Mouse (Mus musculus): ENCODE results near the gene Olfr1415. TPM values are rescaled to one million over a fixed set of nuclear protein-coding genes. Genes with fewer than 3 reads are reported as not detected.
"Not testable (repeated sequence)": the region's sequence is repeated elsewhere in the genome, so short reads cannot be mapped to it uniquely, and the experiment has no call there.

Gene Olfr1415
- not detected in 2 replicates for polyA plus RNA-seq (2014; fragmentation: Nextera tagmentation; extraction: Ambion mirVana)

DNA sequence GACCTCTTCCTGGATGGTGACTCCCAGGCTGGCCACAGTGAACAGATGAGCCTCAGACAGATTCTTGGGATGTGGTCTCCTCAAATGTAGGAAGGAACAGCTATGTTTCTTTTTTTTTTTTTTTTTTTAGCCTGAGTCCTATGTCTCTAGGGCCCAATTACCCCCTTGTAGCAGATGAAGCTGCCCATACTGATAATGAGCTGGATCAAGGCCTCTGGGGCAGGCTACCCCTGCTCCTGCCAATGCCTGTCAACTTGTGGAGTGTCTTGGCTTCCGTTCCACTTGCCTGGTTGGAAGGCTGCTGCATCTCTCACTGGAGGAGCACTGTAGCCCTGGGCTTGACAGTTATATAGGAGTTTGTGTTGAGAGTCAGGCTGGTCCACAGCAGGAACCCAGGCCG lies at the start of gene Olfr1415:
TSS of gene Olfr1415 (minus strand) at position 101 of the 400 bp plus-strand sequence.
- no peaks in the 10 kb centered on the region for H3K36me3 ChIP-seq (ENCODE audit: control insufficient read depth, insufficient read depth, low read length)
- no peak for ATAC-seq (replicated peaks; ENCODE audit: low FRiP score)
- WGBS = 84% methylated on average over 2 of the region's 2 CpGs

DNA sequence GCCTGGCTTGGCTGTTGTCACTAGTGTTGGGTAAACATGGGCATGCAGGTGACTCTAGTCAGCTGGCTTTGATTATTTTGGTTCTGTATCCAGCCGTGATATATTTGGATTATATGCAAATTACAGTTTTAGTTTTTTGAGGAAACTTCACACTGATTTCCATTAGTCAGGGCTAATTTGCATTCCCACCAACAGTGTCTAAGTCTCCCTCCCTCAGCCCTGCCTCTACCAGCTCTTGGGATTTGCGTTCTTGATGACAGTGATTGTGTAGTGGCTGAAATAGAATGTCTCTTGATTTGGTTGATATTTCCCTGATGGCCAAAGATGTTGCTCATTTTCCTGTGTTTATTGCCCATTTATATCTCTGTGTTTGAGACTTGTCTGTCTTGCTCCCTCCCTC lies 43.2 kb upstream of the Olfr1415 start:
- Histone ChIP-seq H3K27ac (ENCODE audit: low read depth, low read length) (no peak overlapping the region), H3K9me3 (ENCODE audit: control insufficient read depth, low read length) (no peaks in the 10 kb centered on the region), H3K36me3 (ENCODE audit: control insufficient read depth, insufficient read depth, low read length) (no peaks in the 10 kb centered on the region), H3K4me2 (ENCODE audit: low read depth, low read length, severe bottlenecking) (no peak overlapping the region), H3K4me1 (replicated peaks; ENCODE audit: control insufficient read depth, insufficient read depth, low read length) (no peaks in the 10 kb centered on the region), H3K27me3 (ENCODE audit: control insufficient read depth, insufficient read depth, low read length) (no peaks in the 10 kb centered on the region), H3K4me3 (ENCODE audit: low read depth, low read length) (no peak overlapping the region), H3K9ac (ENCODE audit: low read length) (no peak overlapping the region)
- DNase-seq (ENCODE audit: low spot score) = no peak
- 53% methylated on average over 2 of the region's 2 CpGs for WGBS
- no peak for ATAC-seq (replicated peaks; ENCODE audit: low FRiP score)

More for the DNA sequence above, at the start of gene Olfr1415:
- Histone ChIP-seq H3K27ac (ENCODE audit: low read depth, low read length) (no peak within 1 kb of the TSS), H3K4me2 (ENCODE audit: low read depth, low read length, severe bottlenecking) (no peak within 1 kb of the TSS), H3K27me3 (ENCODE audit: control insufficient read depth, insufficient read depth, low read length) (no peaks in the 10 kb centered on the region), H3K9me3 (ENCODE audit: control insufficient read depth, low read length) (no peaks in the 10 kb centered on the region), H3K9ac (ENCODE audit: low read length) (no peak within 1 kb of the TSS), H3K4me3 (ENCODE audit: low read depth, low read length) (no peak within 1 kb of the TSS), H3K4me1 (replicated peaks; ENCODE audit: control insufficient read depth, insufficient read depth, low read length) (no peaks in the 10 kb centered on the region)
- peak; percentile 16 for DNase-seq (ENCODE audit: low spot score)

DNA sequence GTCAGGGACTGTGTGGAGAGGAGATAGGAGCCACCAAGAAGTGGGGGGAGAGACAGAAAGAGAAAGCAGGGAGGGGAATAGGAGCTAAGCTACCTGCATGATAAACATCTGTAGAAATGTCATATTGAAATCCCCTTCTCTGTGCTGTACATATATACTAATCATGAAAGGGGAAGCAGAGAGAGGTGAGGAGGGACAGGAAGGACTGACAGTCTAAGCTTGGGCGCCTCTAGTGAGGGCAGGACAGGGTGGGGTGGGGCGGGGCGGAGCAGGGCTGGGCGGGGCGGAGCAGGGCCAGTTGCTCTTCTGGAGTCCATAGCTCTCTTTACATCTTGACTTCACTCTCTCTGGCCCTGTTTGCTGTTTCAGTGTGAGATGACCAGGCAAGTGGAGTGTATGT lies 41.1 kb upstream of the Olfr1415 start:
- Histone ChIP-seq H3K36me3 (ENCODE audit: control insufficient read depth, insufficient read depth, low read length) (no peaks in the 10 kb centered on the region), H3K4me2 (ENCODE audit: low read depth, low read length, severe bottlenecking) (no peak overlapping the region), H3K9me3 (ENCODE audit: control insufficient read depth, low read length) (no peaks in the 10 kb centered on the region), H3K9ac (ENCODE audit: low read length) (no peak overlapping the region), H3K27me3 (ENCODE audit: control insufficient read depth, insufficient read depth, low read length) (no peaks in the 10 kb centered on the region), H3K27ac (ENCODE audit: low read depth, low read length) (no peak overlapping the region), H3K4me1 (replicated peaks; ENCODE audit: control insufficient read depth, insufficient read depth, low read length) (no peaks in the 10 kb centered on the region), H3K4me3 (ENCODE audit: low read depth, low read length) (no peak overlapping the region)
- DNase-seq (ENCODE audit: low spot score) = no peak
- WGBS = 47% methylated on average over 5 of the region's 5 CpGs
- ATAC-seq (replicated peaks; ENCODE audit: low FRiP score) = no peak

DNA sequence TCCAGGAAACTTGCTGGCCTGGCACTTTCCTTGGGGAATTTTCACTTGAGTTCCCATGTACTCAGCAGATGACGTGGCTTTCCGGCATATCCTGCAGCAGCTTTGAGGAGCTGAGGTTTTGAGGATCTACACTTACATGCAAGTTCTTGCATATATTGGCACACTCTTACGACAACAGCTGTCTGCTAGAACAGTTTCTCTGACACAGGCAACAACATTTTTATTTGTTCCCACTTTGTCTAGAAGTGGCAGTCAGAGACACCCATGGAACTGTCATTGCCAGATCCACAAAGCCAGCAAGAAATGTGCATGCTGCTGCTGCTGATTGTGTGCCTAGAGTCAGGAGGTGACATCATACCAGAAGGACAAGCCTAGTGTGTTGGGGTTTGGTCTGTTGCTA lies 27.9 kb upstream of the Olfr1415 start:
- no peak for ATAC-seq (replicated peaks; ENCODE audit: low FRiP score)
- Histone ChIP-seq H3K9me3 (ENCODE audit: control insufficient read depth, low read length) (no peaks in the 10 kb centered on the region), H3K9ac (ENCODE audit: low read length) (no peak overlapping the region), H3K4me1 (replicated peaks; ENCODE audit: control insufficient read depth, insufficient read depth, low read length) (no peaks in the 10 kb centered on the region), H3K4me2 (ENCODE audit: low read depth, low read length, severe bottlenecking) (no peak overlapping the region), H3K4me3 (ENCODE audit: low read depth, low read length) (no peak overlapping the region), H3K27ac (ENCODE audit: low read depth, low read length) (no peak overlapping the region), H3K36me3 (ENCODE audit: control insufficient read depth, insufficient read depth, low read length) (no peaks in the 10 kb centered on the region), H3K27me3 (ENCODE audit: control insufficient read depth, insufficient read depth, low read length) (no peaks in the 10 kb centered on the region)
- DNase-seq (ENCODE audit: low spot score) = no peak
- WGBS = 89% methylated on average over 3 of the region's 3 CpGs

DNA sequence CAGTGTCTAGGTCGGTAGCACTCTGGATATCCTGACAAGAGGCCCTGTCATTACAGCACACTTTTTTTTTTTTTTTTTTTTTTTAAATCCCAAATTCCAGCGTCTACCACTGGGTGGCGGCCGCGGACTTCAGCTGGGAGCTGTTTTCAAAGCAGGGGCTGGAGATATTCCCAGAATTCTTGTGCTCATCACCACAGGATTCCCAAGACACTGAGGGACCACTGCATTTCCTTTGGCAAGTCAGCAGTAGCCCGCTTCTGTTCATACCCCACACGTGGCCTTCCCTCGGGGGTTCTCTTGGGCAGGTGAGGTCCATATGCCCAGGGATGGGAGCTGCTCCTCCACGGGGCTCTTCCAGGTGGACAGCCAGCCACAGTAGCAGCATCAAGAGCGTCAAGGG lies 25.5 kb upstream of the Olfr1415 start:
- H3K4me3 ChIP-seq (ENCODE audit: low read depth, low read length) = no peak overlapping the region
- H3K27me3 ChIP-seq (ENCODE audit: control insufficient read depth, insufficient read depth, low read length) = no peaks in the 10 kb centered on the region
- no peak overlapping the region for H3K9ac ChIP-seq (ENCODE audit: low read length)
- no peak overlapping the region for H3K27ac ChIP-seq (ENCODE audit: low read depth, low read length)
- H3K9me3 ChIP-seq (ENCODE audit: control insufficient read depth, low read length) = no peaks in the 10 kb centered on the region
- no peak overlapping the region for H3K4me2 ChIP-seq (ENCODE audit: low read depth, low read length, severe bottlenecking)
- peak; percentile 74 for DNase-seq (ENCODE audit: low spot score)
- no peaks in the 10 kb centered on the region for H3K36me3 ChIP-seq (ENCODE audit: control insufficient read depth, insufficient read depth, low read length)
- WGBS = 20% methylated on average over 10 of the region's 10 CpGs
- H3K4me1 ChIP-seq (replicated peaks; ENCODE audit: control insufficient read depth, insufficient read depth, low read length) = no peaks in the 10 kb centered on the region
- ATAC-seq (replicated peaks; ENCODE audit: low FRiP score) = 0 out of 2 replicates have a peak, but pooled peaks have one; percentile 24

DNA sequence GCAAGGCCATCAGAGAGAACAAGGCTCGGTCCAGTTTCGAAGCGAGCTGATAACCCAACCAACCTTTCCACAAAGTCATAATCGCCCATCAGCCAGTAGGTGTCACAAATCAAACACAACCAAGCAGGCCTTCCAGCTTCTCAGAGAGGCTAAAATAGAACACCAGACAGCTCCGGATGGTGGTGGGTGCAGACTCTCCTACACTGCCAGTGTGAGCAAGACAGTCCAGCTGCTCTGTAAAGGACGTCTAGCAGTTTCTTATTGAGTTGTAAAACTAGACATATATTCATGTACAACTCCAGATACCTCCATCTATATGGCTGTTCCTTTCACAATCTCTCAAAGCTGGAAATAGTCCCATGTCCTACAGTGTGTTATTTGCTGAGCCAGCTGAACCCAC lies 23.1 kb upstream of the Olfr1415 start:
- H3K27ac ChIP-seq (ENCODE audit: low read depth, low read length) = no peak overlapping the region

DNA sequence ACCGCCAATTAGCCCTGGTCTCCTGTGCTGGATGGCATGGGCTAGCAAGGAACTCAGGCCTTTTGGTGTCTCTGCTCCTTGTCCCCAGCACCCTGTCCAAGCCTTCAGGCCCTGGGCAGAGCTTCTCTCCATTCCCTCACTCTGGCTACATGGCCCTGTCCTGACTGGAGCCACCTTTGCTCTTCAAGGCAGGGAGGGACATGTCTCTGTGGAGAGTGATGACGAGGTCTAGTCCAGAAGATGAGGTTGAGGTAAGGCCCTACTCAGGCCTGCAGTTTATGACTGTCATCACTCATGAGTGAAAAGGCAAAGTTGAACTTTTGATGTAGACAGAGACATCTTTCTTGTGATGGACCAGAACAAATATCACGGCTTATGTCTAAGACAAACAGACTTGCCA lies 22.7 kb upstream of the Olfr1415 start, which contains the start of gene Olfr1414:
TSS of gene Olfr1414 (minus strand) at position 101 of the 400 bp plus-strand sequence.
- 87% methylated on average over 3 of the region's 3 CpGs for WGBS
- Histone ChIP-seq H3K36me3 (ENCODE audit: control insufficient read depth, insufficient read depth, low read length) (no peaks in the 10 kb centered on the region), H3K4me2 (ENCODE audit: low read depth, low read length, severe bottlenecking) (no peak within 1 kb of the TSS), H3K4me1 (replicated peaks; ENCODE audit: control insufficient read depth, insufficient read depth, low read length) (no peaks in the 10 kb centered on the region), H3K27ac (ENCODE audit: low read depth, low read length) (no peak within 1 kb of the TSS), H3K9ac (ENCODE audit: low read length) (no peak within 1 kb of the TSS), H3K4me3 (ENCODE audit: low read depth, low read length) (no peak within 1 kb of the TSS), H3K27me3 (ENCODE audit: control insufficient read depth, insufficient read depth, low read length) (no peaks in the 10 kb centered on the region), H3K9me3 (ENCODE audit: control insufficient read depth, low read length) (no peaks in the 10 kb centered on the region)
- no peak for DNase-seq (ENCODE audit: low spot score)
- no peak for ATAC-seq (replicated peaks; ENCODE audit: low FRiP score)

More for the DNA sequence above, 23.1 kb upstream of the Olfr1415 start:
- Histone ChIP-seq H3K9me3 (ENCODE audit: control insufficient read depth, low read length) (no peaks in the 10 kb centered on the region), H3K4me1 (replicated peaks; ENCODE audit: control insufficient read depth, insufficient read depth, low read length) (no peaks in the 10 kb centered on the region), H3K4me3 (ENCODE audit: low read depth, low read length) (no peak overlapping the region), H3K9ac (ENCODE audit: low read length) (no peak overlapping the region), H3K36me3 (ENCODE audit: control insufficient read depth, insufficient read depth, low read length) (no peaks in the 10 kb centered on the region), H3K4me2 (ENCODE audit: low read depth, low read length, severe bottlenecking) (no peak overlapping the region), H3K27me3 (ENCODE audit: control insufficient read depth, insufficient read depth, low read length) (no peaks in the 10 kb centered on the region)
- 88% methylated on average over 6 of the region's 6 CpGs for WGBS
- ATAC-seq (replicated peaks; ENCODE audit: low FRiP score) (no peak), DNase-seq (ENCODE audit: low spot score) (no peak)

DNA sequence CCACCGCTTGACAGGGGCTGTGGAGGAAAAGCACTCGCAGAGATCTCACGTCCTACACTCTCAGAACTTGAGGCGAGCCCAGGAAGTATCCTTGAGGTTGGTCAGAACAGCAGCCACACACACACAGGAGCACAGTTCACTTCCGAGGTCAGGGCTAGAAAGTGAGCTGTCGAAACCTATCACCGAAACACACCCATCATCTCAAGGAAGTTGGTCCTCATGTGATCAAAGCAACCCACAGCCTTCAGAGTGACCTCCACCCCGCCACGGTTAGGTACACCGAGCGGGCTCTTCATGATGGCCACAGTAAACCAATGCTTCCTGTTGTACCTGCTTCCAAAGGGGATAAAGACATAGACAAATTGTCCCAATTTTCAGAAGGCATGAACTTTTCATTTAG lies 19.5 kb upstream of the Olfr1415 start:
- DNase-seq (ENCODE audit: low spot score) (no peak), ATAC-seq (replicated peaks; ENCODE audit: low FRiP score) (no peak)
- Histone ChIP-seq H3K9ac (ENCODE audit: low read length) (no peak overlapping the region), H3K4me2 (ENCODE audit: low read depth, low read length, severe bottlenecking) (no peak overlapping the region), H3K4me1 (replicated peaks; ENCODE audit: control insufficient read depth, insufficient read depth, low read length) (no peaks in the 10 kb centered on the region), H3K27me3 (ENCODE audit: control insufficient read depth, insufficient read depth, low read length) (no peaks in the 10 kb centered on the region), H3K4me3 (ENCODE audit: low read depth, low read length) (no peak overlapping the region), H3K36me3 (ENCODE audit: control insufficient read depth, insufficient read depth, low read length) (no peaks in the 10 kb centered on the region), H3K27ac (ENCODE audit: low read depth, low read length) (no peak overlapping the region), H3K9me3 (ENCODE audit: control insufficient read depth, low read length) (no peaks in the 10 kb centered on the region)
- WGBS = 88% methylated on average over 11 of the region's 11 CpGs

DNA sequence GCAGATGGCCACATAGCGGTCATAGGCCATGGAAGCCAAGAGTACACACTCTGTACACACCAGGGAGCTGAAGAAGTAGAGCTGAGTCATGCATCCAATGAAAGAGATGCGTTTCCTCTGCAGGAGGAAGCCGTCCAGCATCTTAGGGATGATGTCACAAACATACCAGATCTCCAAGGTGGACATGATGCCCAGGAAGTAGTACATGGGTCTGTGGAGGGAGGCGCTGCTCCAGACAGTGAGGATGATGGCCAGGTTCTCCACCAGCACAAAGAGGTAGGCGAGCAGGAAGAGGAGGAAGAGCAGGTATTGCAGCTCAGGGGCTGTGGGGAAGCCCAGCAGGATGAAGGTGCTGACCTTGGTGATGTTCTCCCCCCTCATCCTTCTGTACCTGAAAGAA lies 15.7 kb upstream of the Olfr1415 start:
- H3K4me1 ChIP-seq (replicated peaks; ENCODE audit: control insufficient read depth, insufficient read depth, low read length); H3K4me3 ChIP-seq (ENCODE audit: low read depth, low read length); H3K27me3 ChIP-seq (ENCODE audit: control insufficient read depth, insufficient read depth, low read length); H3K4me2 ChIP-seq (ENCODE audit: low read depth, low read length, severe bottlenecking); H3K9ac ChIP-seq (ENCODE audit: low read length); ATAC-seq (replicated peaks; ENCODE audit: low FRiP score); H3K9me3 ChIP-seq (ENCODE audit: control insufficient read depth, low read length); H3K36me3 ChIP-seq (ENCODE audit: control insufficient read depth, insufficient read depth, low read length); H3K27ac ChIP-seq (ENCODE audit: low read depth, low read length); DNase-seq (ENCODE audit: low spot score): not testable (repeated sequence)
- WGBS = 86% methylated on average over 4 of the region's 5 CpGs
